Mouse (Mus musculus) kidney, adult 2 months (tissue): Measurements from ENCODE around the gene Tmem255b.

Experiments
- CTCF ChIP-seq: fragments of 200-500 bp; conservative IDR thresholded peaks from 2 replicates; pipeline ENCODE4 v1.5.1; 2011; ENCODE audit warnings: low read depth, mild to moderate bottlenecking, control low read depth, low read length, moderate library complexity, mixed read lengths; ENCODE audit not compliant: insufficient read depth, insufficient read length
- POLR2A ChIP-seq: fragments of 200-500 bp; IDR thresholded peaks from one replicate; pipeline ENCODE4 v1.6.1; 2011; ENCODE audit warnings: low read depth, low read length, control low read depth

- TF ChIP-seq CTCF: no peak
- TF ChIP-seq POLR2A: no peak
These were observed 30.3 kb downstream of the Tmem255b start for GRCm38 (mm10) chr8:13465324-13465723.
